Mouse (Mus musculus) bone marrow macrophage, adult 2 months (primary cell): ENCODE measurements around the gene Crat.

Source experiments
- CTCF ChIP-seq: IDR thresholded peaks from 2 replicates; pipeline ENCODE4 v1.5.1; 2012; ENCODE audit warnings: low read depth, mild to moderate bottlenecking, low read length, moderate library complexity
- POLR2A ChIP-seq: IDR thresholded peaks from 2 replicates; pipeline ENCODE4 v1.6.1; 2012; ENCODE audit warnings: mild to moderate bottlenecking, low read depth, low read length, borderline replicate concordance

DNA sequence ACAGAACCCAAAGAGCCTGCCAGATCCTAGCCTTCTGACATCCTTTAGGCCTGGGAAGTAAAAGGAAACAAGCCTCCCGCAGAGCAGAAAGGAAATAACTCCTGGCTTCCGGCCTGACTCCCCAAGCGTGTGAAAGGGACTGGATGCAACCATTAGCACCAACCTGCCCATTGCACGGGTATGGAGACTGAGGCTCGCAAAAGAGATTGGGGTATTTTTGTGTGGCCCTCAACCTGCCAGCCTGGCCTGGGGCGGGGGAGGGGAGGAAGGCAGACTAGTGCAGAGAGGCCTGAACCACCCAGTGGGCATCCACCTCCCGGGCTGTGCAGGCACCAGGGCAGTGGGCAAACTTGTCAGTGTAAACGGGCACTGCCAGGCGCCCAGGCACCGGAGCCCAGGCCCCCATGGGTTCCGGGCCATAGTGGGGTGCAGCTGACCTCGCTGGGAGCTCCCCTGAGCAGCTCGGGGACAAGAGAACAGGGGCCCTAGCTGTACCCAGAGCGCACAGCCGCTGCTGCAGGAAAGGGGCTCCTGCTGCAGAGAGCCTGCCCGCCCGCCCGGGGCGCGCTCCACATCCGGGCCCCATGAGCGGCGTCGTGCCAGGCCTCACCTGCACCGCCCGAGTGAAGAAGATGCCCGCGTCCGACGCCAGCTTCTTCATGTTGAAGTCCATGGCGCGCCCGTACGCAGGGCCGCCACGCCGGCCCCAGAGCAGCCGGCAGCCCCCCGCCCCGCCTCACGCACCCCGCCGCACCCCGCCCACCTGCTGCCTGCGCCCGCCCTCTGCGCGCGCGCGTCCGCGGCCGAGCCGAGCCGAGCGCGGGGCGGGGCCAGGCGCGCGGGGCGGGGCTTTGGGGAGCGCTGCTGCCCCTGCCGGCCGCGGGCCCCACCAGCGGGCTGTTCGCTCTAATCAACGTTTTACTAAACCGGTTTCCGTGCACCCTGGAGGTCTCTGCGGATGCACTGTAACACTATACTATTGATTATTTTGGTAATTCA lies 56.8 kb downstream of the Crat start, which contains the start of gene Sh3glb2:
- TF ChIP-seq CTCF (no peak), POLR2A (no peak)
